Mouse (Mus musculus) CH12.LX (cell line): Measurements from ENCODE around the gene Drc1. TPM values are rescaled to one million over a fixed set of nuclear protein-coding genes. Genes with fewer than 3 reads are reported as not detected.

Source experiments
- DNase-seq: peaks from one replicate; pipeline ENCODE4 v3.0.0-alpha.2; 2013; ENCODE audit errors: extremely low read depth
- H3K27ac ChIP-seq: 2 replicates; pipeline ENCODE4 v1.5.1; 2012; ENCODE audit warnings: low read depth, mild to moderate bottlenecking, control low read depth, moderate library complexity; ENCODE audit not compliant: insufficient read depth
- H3K27me3 ChIP-seq: replicated peaks from 2 replicates; pipeline ENCODE3; 2012; ENCODE audit warnings: inconsistent platforms
- H3K36me3 ChIP-seq, 2 experiments: replicated peaks in 1 of 2; 2 replicates each; pipeline versions ENCODE3 to v1.6.1; 2012; ENCODE audit warnings: inconsistent platforms in 1 of 2, low read length in 1 of 2, mild to moderate bottlenecking in 1 of 2, mixed read lengths in 1 of 2, moderate library complexity in 1 of 2; ENCODE audit not compliant: control insufficient read depth in 1 of 2, insufficient read depth in 1 of 2
- H3K4me1 ChIP-seq, 2 experiments: 2 replicates each; pipeline ENCODE4 v1.6.1; 2012; ENCODE audit warnings: inconsistent platforms in 1 of 2, moderate library complexity in 1 of 2; ENCODE audit not compliant: insufficient read depth in 2 of 2, control insufficient read depth in 1 of 2
- H3K4me2 ChIP-seq: 2 replicates; pipeline ENCODE4 v1.6.1; 2012; ENCODE audit warnings: low read depth, mild to moderate bottlenecking, control low read depth; ENCODE audit not compliant: poor library complexity, insufficient read depth, severe bottlenecking
- H3K4me3 ChIP-seq, 3 experiments: fragments of 150-350 bp in 1 of 3; sonication (generic) in 1 of 3; replicated peaks in 1 of 3; 2 replicates each; pipeline versions ENCODE3 to v1.5.1; 2011 to 2012; ENCODE audit warnings: low read depth in 2 of 3, low read length in 2 of 3, mild to moderate bottlenecking in 2 of 3, moderate library complexity in 2 of 3, control low read depth in 1 of 3, improper control_type of control experiment in 1 of 3, inconsistent platforms in 1 of 3, mixed read lengths in 1 of 3; ENCODE audit not compliant: poor library complexity in 1 of 3
- H3K79me2 ChIP-seq: replicated peaks from 2 replicates; pipeline ENCODE4 v1.6.1; 2012; ENCODE audit warnings: mild to moderate bottlenecking, moderate library complexity; ENCODE audit not compliant: control insufficient read depth, poor library complexity, insufficient read depth, severe bottlenecking; ENCODE audit errors: extremely low read depth
- H3K9ac ChIP-seq: 2 replicates; pipeline ENCODE4 v1.6.1; 2012; ENCODE audit warnings: low read depth, mild to moderate bottlenecking, control low read depth, moderate library complexity; ENCODE audit not compliant: insufficient read depth
- H3K9me3 ChIP-seq: replicated peaks from 2 replicates; pipeline ENCODE3; 2012; ENCODE audit warnings: low read length, inconsistent platforms, mixed read lengths
- CHD2 ChIP-seq: IDR thresholded peaks from 2 replicates; pipeline ENCODE4 v1.6.1; 2011; ENCODE audit warnings: low read length, improper control_type of control experiment
- CTCF ChIP-seq, 2 experiments: IDR thresholded peaks in 1 of 2; conservative IDR thresholded peaks in 1 of 2; 2 replicates each; pipeline ENCODE4 v1.5.1; 2011 to 2012; ENCODE audit warnings: low read depth in 2 of 2, low read length in 2 of 2, improper control_type of control experiment in 1 of 2, inconsistent platforms in 1 of 2, mild to moderate bottlenecking in 1 of 2, moderate library complexity in 1 of 2
- EP300 ChIP-seq: IDR thresholded peaks from 2 replicates; pipeline ENCODE4 v1.6.1; 2011; ENCODE audit warnings: low read length, improper control_type of control experiment
- HCFC1 ChIP-seq: IDR thresholded peaks from 2 replicates; pipeline ENCODE4 v1.6.1; 2012; ENCODE audit warnings: low read depth, mild to moderate bottlenecking, inconsistent platforms, low read length, improper control_type of control experiment
- IRF4 ChIP-seq: IDR thresholded peaks from 2 replicates; pipeline ENCODE4 v1.6.1; 2014; ENCODE audit warnings: low read depth, mild to moderate bottlenecking, inconsistent platforms, low read length, improper control_type of control experiment
- JUN ChIP-seq: IDR thresholded peaks from 2 replicates; pipeline ENCODE4 v1.6.1; 2011; ENCODE audit warnings: low read depth, mild to moderate bottlenecking, low read length, improper control_type of control experiment, moderate library complexity; ENCODE audit not compliant: insufficient read depth
- MAFK ChIP-seq: IDR thresholded peaks from 2 replicates; pipeline ENCODE4 v1.6.1; 2011; ENCODE audit warnings: low read length, improper control_type of control experiment; ENCODE audit not compliant: insufficient replicate concordance
- MEF2A ChIP-seq: IDR thresholded peaks from 2 replicates; pipeline ENCODE4 v1.6.1; 2014; ENCODE audit warnings: low read depth, mild to moderate bottlenecking, inconsistent platforms, low read length, improper control_type of control experiment, borderline replicate concordance
- POLR2A ChIP-seq: IDR thresholded peaks from 2 replicates; pipeline ENCODE4 v1.6.1; 2011; ENCODE audit warnings: low read depth, mild to moderate bottlenecking, improper control_type of control experiment, low read length
- POLR2AphosphoS2 ChIP-seq: IDR thresholded peaks from 2 replicates; pipeline ENCODE4 v1.6.1; 2011; ENCODE audit warnings: low read depth, low read length, improper control_type of control experiment
- RAD21 ChIP-seq: IDR thresholded peaks from 2 replicates; pipeline ENCODE4 v1.6.1; 2011; ENCODE audit warnings: low read depth, mild to moderate bottlenecking, low read length, improper control_type of control experiment, moderate library complexity
- SIN3A ChIP-seq: IDR thresholded peaks from 2 replicates; pipeline ENCODE4 v1.6.1; 2012; ENCODE audit warnings: low read length, improper control_type of control experiment, inconsistent platforms
- SMC3 ChIP-seq: IDR thresholded peaks from 2 replicates; pipeline ENCODE4 v1.6.1; 2011; ENCODE audit warnings: low read depth, low read length, improper control_type of control experiment
- USF1 ChIP-seq: IDR thresholded peaks from 2 replicates; pipeline ENCODE4 v1.6.1; 2014; ENCODE audit warnings: low read depth, mild to moderate bottlenecking, inconsistent platforms, low read length, improper control_type of control experiment
- ZC3H11A ChIP-seq: IDR thresholded peaks from 2 replicates; pipeline ENCODE4 v1.6.1; 2012; ENCODE audit warnings: low read depth, mild to moderate bottlenecking, inconsistent platforms, low read length, improper control_type of control experiment
- ZMIZ1 ChIP-seq: IDR thresholded peaks from 2 replicates; pipeline ENCODE4 v1.6.1; 2012; ENCODE audit warnings: low read depth, mild to moderate bottlenecking, inconsistent platforms, low read length, improper control_type of control experiment
- dilution Hi-C: fragments of 300-500 bp; cut with MboI; formaldehyde crosslinking; loops from 2 replicates; pipeline ENCODE4 v1.14.3; 2020; ENCODE audit warnings: low sequenced_read_pairs; ENCODE audit not compliant: extremely low pct_unique_long_range_greater_than_20kb, extremely low pct_ligation_motif_present
- in situ Hi-C: fragments of 300-500 bp; cut with MboI; formaldehyde crosslinking; loops from 3 replicates; pipeline ENCODE4 v1.14.3; 2019; ENCODE audit warnings: low sequenced_read_pairs, low pct_ligation_motif_present, low pct_unique_long_range_greater_than_20kb, mixed read lengths
- polyA plus RNA-seq: library from polyadenylated mRNA; unstranded; fragments of >175 nt; gene quantifications from 2 replicates; pipeline ENCODE4 v1.2.1, GENCODE M21; 2012; ENCODE audit warnings: low read depth; ENCODE audit not compliant: insufficient read length
- total RNA-seq, 2 experiments: library from RNA; depleted of rRNA; stranded (reverse); fragments of 300-350 nt in 1 of 2; fragments of >200 nt in 1 of 2; gene quantifications; 2 replicates each; pipeline ENCODE4 v1.2.3; 2012 to 2014

Drc1 gene
- total and polyA plus RNA-seq, 3 experiments, result 0.04 TPM; not detected in 2

GRCm38 (mm10) chr5:30343107-30343506 is 61.9 kb downstream of the Drc1 start:
- TF ChIP-seq POLR2AphosphoS2, result no peak
- TF ChIP-seq CTCF (conservative IDR thresholded peaks at IDR 0.05 in 1 of 2, IDR thresholded peaks at IDR 0.05 in 1 of 2; ENCODE audit: low read depth in 2 of 2, low read length in 2 of 2), result peak; percentile 46 to 97
- TF ChIP-seq JUN, result no peak
- no peak for TF ChIP-seq IRF4
- TF ChIP-seq EP300, result no peak
- no peak for TF ChIP-seq CHD2
- TF ChIP-seq HCFC1, result no peak
- peak; percentile 44; the same call in 1 of the 2 replicates for TF ChIP-seq MAFK
- TF ChIP-seq RAD21, result peak; percentile 96
- peak; percentile 68 for TF ChIP-seq ZC3H11A
- TF ChIP-seq POLR2A, result no peak
- no peak for TF ChIP-seq ZMIZ1
- TF ChIP-seq SMC3, result peak; percentile 95
- Histone ChIP-seq H3K79me2 (no peaks in the 10 kb centered on the region), H3K36me3 (no peaks in the 10 kb centered on the region), H3K4me2 (no peak overlapping the region), H3K4me1 (peaks cover 2 to 8% of the 10 kb centered on the region in 2 experiments; a peak in 2 of 4 replicates), H3K9me3 (no peaks in the 10 kb centered on the region), H3K4me3 (no peak overlapping the region), H3K27ac (no peak overlapping the region), H3K9ac (no peak overlapping the region), H3K27me3 (no peaks in the 10 kb centered on the region)
- peak; percentile 61 for DNase-seq
- in situ Hi-C loops (no loop called here), dilution Hi-C loops (no loop called here)

DNA sequence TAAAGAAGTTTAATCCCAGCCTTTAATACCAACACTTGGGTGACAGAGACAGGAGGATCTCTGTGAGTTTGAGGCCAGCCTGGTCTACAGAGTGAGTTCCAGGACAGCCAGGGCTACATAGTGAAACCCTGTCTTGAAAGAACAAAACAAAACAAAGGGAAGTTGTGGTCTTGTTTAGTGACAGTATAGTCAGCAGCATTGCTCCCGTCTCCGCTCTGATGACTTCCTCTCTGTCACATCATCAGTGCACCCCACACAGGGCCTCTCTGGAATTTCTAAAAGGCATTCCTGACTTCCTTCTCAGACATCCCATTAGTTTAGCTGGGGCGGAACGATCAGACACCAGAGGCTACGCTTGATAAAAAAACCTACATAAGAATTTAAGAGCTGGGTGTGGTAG is 62.7 kb downstream of the Drc1 start:
- in situ Hi-C loops, result no loop called here
- TF ChIP-seq USF1 (no peak), POLR2AphosphoS2 (no peak), POLR2A (no peak), EP300 (0 out of 2 replicates have a peak, but pooled peaks have one; percentile 19), SIN3A (no peak), MEF2A (no peak)
- dilution Hi-C loops, result no loop called here
- Histone ChIP-seq H3K27me3 (no peaks in the 10 kb centered on the region), H3K27ac (no peak overlapping the region), H3K4me1 (peaks cover 2 to 8% of the 10 kb centered on the region in 2 experiments; a peak in 2 of 4 replicates), H3K9me3 (no peaks in the 10 kb centered on the region), H3K4me3 (no peak overlapping the region), H3K9ac (no peak overlapping the region), H3K4me2 (no peak overlapping the region), H3K79me2 (no peaks in the 10 kb centered on the region), H3K36me3 (no peaks in the 10 kb centered on the region)
- DNase-seq, result no peak
